Mouse (Mus musculus): Measurements from ENCODE around the gene Tmem178b.

The Tmem178b gene

GRCm38 (mm10) chr6:39919011-39919709 lies 46.1 kb downstream of the Tmem178b start:
- no peak for DNase-seq (ENCODE audit: low read depth)

- no peak for DNase-seq (ENCODE audit: low read depth)
Measured at GRCm38 (mm10) chr6:39926442-39926841, 53.4 kb downstream of the Tmem178b start.

GRCm38 (mm10) chr6:39936590-39936989 lies 63.5 kb downstream of the Tmem178b start:
- DNase-seq (ENCODE audit: low read depth): no peak

GRCm38 (mm10) chr6:39940920-39941319 lies 67.8 kb downstream of the Tmem178b start:
- no peak for DNase-seq (ENCODE audit: low read depth)

DNA sequence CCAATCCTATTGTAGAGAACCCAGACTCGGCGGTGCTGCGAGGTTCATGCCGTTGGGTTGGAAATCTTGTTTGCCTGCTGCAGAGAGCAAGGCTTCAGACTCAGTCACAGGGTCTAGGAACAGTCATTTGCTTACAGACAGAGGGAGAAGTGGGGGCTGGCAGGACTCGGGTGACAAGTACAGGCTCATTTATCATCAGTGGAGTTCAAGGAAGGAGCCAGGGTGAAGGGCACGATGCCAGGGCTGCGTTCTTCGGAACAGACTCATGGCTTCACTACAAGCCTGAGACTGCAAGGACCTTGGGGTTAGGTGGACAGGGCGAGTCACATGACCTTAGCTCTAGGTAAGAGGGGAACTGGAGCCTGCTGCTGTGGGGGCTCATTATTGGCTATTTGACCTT lies 71.8 kb downstream of the Tmem178b start:
- no peak for DNase-seq (ENCODE audit: low read depth)

- DNase-seq (ENCODE audit: low read depth): no peak
Measured at GRCm38 (mm10) chr6:39945670-39946440, 72.8 kb downstream of the Tmem178b start.

DNA sequence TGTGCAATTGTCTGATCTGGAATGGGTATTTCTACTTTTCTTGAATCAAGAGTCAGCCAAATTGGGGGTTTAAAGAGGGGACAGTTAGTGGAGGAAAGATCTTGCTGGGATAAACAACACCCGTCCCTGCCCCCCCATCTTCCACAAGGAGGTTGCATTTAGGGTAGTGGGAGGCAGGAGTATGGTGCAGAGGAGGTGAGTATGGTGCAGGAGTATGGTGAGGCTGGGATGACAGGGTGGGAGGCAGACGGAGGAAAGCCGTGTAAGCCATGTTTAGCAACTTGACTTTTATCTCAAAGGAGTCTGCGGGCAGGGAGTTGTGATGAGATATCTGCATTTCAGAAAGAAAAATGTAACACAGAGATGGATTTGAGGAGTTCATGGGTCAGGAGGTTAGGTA lies 73.5 kb downstream of the Tmem178b start:
- no peak for DNase-seq (ENCODE audit: low read depth)

DNA sequence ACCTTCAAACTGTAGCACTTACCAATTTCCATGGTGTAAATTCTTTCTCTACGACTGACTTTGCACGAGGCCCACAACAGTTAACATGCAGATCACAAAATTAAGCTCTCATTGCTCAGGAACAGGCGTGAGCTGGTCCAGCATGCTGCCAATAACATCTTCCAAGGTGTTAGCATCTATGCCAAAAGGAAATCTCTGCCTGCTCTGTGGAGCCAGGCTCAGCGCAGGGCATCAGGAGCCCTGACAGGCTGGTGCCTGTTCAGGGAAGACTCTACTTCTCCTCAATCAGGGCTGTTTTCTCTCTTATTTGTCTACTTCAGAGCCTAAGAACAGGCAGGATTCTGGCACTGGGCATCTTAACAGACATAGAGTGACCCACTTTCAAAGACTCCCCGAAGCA lies 80.9 kb downstream of the Tmem178b start:
- DNase-seq (ENCODE audit: low read depth): no peak

- DNase-seq (ENCODE audit: low read depth): no peak
Measured at GRCm38 (mm10) chr6:39955211-39955610, 82.1 kb downstream of the Tmem178b start.

- no peak for DNase-seq (ENCODE audit: low read depth)
Measured at GRCm38 (mm10) chr6:39964606-39965005, 91.5 kb downstream of the Tmem178b start.

DNA sequence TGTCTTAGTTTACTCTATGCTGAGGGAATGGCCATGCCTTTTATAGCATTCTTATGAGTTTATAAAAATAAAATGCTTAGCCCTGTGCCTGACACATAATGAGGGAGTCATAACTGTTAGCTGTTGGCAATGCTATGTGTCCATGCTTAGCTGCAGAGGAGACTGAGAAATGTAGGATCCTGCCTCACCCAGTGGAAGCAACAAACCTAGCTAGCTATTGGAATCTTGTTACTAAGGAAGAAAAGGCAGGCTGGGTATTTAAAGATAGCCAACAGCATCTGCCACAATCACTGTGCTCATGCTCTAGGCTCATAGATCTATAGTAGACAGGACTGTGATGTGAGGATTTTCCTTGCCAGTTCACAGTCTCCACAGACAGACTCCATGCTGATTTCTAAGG lies 97.2 kb downstream of the Tmem178b start:
- DNase-seq (ENCODE audit: low read depth): no peak

GRCm38 (mm10) chr6:39978942-39979341 lies 105.9 kb downstream of the Tmem178b start:
- no peak for DNase-seq (ENCODE audit: low read depth)

- DNase-seq (ENCODE audit: low read depth): no peak
Measured at GRCm38 (mm10) chr6:39990772-39991171, 117.7 kb downstream of the Tmem178b start.

GRCm38 (mm10) chr6:39991922-39992321 lies 118.9 kb downstream of the Tmem178b start:
- DNase-seq (ENCODE audit: low read depth): no peak

DNA sequence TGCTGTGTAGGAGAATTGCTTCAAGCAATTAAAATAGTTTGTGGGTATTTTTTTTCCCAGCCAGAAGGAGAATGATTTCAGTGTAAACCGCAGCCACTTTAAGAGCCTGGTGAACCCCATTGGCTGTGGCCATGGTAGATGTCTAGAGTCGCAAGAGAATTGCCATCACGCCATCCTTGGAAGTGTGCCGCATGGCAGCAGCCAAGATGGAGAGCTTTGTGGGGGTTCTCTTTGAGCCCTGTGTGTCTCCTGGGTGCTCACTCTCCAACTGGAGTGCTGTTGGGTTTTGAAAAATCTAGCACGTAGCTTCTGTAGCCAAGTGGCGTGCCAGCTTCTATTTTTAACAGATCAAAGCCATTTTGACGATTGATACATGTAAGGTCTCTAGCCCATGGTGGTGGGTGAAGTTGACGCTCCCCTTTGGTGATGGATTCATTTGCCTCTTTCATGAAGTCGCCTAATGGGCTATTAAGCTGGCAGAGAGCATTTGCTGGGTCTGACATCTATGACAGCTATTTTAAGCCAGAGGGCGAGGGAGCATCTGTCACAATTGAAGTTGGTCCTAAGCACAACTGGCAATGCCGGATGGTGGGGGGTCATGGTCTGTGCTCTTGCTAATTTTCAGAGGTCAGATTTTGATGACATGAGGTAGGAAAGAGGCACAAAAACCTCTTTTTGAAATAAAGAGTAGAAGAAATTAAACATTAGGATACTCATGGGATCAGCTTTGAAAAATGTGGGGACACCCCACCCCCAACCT lies 133.1 kb downstream of the Tmem178b start:
- DNase-seq (ENCODE audit: low read depth): no peak

GRCm38 (mm10) chr6:40008166-40008907 lies 135.3 kb downstream of the Tmem178b start:
- no peak for DNase-seq (ENCODE audit: low read depth)

DNA sequence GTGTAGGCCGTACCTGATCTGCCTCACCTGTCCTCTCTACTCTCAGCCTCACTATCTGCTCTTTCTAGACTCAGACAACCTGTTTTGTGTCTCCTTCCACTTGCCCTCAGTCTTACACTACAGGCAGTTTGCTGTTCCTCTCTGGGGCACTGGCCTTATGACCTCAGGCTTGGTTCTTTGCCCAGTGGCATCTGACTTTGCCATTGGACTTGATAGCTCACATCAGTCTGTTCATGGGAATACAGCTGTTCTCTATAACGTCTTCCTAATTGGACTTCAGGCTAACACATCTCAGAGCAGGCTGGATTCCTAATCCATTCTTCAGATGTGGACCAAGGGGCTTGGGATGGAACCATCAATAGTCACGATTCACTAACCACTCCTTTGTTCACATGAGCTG lies 136.6 kb downstream of the Tmem178b start:
- DNase-seq (ENCODE audit: low read depth): no peak

DNA sequence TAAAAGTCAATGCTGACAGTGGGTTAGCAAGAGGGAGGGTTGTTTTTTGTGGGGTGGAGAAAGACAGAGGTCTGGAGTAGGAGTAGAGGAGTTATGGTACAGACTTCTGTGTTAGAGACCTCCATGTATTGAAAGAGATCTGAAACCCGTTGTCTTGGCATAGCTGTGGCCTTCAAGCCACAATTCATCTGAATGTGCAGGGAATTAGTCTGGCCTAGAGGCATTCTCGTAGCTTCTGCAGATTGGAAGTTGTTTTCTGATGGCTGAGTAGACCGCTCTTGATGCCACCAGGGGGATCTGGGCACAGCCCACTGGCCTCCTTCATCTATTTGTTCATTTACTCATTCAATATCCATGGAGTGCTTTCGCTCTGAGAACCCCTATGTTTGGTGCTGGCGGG lies 138.0 kb downstream of the Tmem178b start:
- DNase-seq (ENCODE audit: low read depth): no peak

DNA sequence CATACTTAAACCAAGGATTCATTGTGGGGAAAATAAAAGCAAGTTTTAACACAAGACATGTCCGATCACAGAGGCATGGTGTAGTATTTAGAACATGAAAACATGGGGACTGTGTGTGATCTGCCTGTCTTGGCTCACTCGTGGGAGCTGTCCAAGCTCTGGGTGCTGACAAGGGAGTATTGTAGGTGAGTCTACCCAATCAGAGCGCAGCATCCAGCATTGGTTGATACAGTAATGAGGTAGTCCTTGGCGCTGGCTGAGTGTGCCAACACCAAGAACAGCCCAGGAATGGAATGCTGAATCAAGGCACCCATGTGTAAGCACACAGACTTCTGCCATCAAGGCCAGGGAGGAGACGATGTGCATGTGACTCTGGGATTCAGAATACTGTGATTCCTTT lies 138.5 kb downstream of the Tmem178b start:
- DNase-seq (ENCODE audit: low read depth): no peak

DNA sequence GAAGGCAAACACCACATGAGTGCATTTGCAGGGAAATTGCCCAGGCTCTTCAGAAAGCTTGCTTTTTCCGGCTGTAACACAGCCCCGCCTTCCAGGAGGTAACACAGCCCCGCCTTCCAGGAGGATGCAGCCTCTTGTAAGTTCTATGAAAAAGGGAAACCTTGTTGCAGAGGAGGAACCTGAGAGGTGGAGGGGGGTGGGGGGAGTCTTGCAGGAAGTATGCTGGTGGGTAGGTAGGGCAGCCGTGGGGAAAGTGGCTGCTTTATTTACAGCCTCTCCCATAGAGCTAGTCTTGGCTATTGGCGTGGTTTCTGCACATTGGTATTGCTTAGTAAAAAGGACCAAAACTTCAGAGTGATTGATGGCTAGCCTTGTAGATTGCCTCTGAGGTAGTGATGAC lies 140.3 kb downstream of the Tmem178b start:
- peak; percentile 1 for DNase-seq (ENCODE audit: low read depth)

GRCm38 (mm10) chr6:40015185-40015584 lies 142.1 kb downstream of the Tmem178b start:
- no peak for DNase-seq (ENCODE audit: low read depth)

All from naive thymus-derived CD4-positive, alpha-beta T cell, adult 2 months (primary cell).